In genomic region chrX:155216271-155216670, GRCm38 (mm10) we compare ENCODE assay signal across 8 mouse cellular contexts. TPM values are rescaled to one million over a fixed set of nuclear protein-coding genes. Genes with fewer than 3 reads are reported as not detected.
DNase-seq lines count a peak whose midpoint lies in the region; ATAC-seq and TF ChIP-seq lines count a peak whose summit lies in the region.

TSS of gene Sat1 (minus strand) at chrX:155216449.

- DNase-seq in gastrocnemius, postnatal 10 days, result peak; percentile 83
- peak; percentile 93 for DNase-seq in induced T-regulatory cell, adult 2 months (ENCODE audit: low read depth)
- peak; percentile 85 to 93 for DNase-seq in left cerebral cortex, adult 9 months (ENCODE audit: low spot score in 2 of 2)
- DNase-seq in right cerebral cortex, postnatal 14 days, result peak; percentile 88
- peak; percentile 83 to 93 for DNase-seq in urinary bladder, postnatal 36 days (ENCODE audit: low spot score in 2 of 2)

- peak within 1 kb of the TSS; percentile 94 for H3K27ac ChIP-seq in cortical plate, adult 2 months (ENCODE audit: insufficient read depth, low read length)

- TF ChIP-seq CTCF in cortical plate, adult 2 months (IDR thresholded peaks at IDR 0.05; ENCODE audit: extremely low read depth, insufficient read depth, low read length), result peak; percentile 52

- no peaks in the 10 kb centered on the region for H3K4me1 ChIP-seq in cortical plate, adult 2 months (ENCODE audit: control insufficient read depth, insufficient read depth, low read length)

- peak; percentile 94 for ATAC-seq in activated CD4-positive, CD25-positive, alpha-beta regulatory T cell, adult 4 months
- peak; percentile 89 for ATAC-seq in megakaryocyte progenitor cell, adult 5-6 weeks (replicated peaks; ENCODE audit: poor library complexity)

- peak within 1 kb of the TSS; percentile 79 for H3K4me3 ChIP-seq in cortical plate, adult 2 months (ENCODE audit: insufficient read depth, low read length)

- TF ChIP-seq POLR2A in cortical plate, adult 2 months (IDR thresholded peaks at IDR 0.05; ENCODE audit: extremely low read depth, insufficient read depth, low read length), result peak; percentile 71

RNA-seq across cellular contexts. Expression of gene Sat1, which starts in this region (rescaled TPM):
- 100 to 1,000 TPM; 467 to 490 TPM for polyA plus RNA-seq in activated CD4-positive, CD25-positive, alpha-beta regulatory T cell, adult 4 months (2017; shearing (Covaris generic))
- 97.3 and 98.1 TPM in 2 replicates for polyA plus RNA-seq in cortical plate, adult 2 months (2012; rRNA removed)
- 10 to 100 TPM; 23.7 to 24.2 TPM for total RNA-seq in gastrocnemius, postnatal 10 days (2021)
- total RNA-seq in megakaryocyte progenitor cell, adult 5-6 weeks (2015), result 196 and 241 TPM in 2 replicates
- 213 and 249 TPM in 2 replicates for total RNA-seq in megakaryocyte progenitor cell, adult 5-6 weeks (2017)

Comparison
In these comparisons a context has a peak if more than half of its experiments do, and no peak if none do; other contexts are left out.
1. Peak in every context shown above with its lines: DNase-seq, ATAC-seq, H3K4me3 ChIP-seq and H3K27ac ChIP-seq.
2. RNA of gene Sat1 (total RNA-seq): 196 to 249 TPM in megakaryocyte progenitor cell, adult 5-6 weeks; 23.7 to 24.2 TPM in gastrocnemius, postnatal 10 days; every median in the first group is over 4 times any median in the second.